Comparison of ENCODE assay signal across 9 mouse cellular contexts in genomic region chr4:151138135-151138534, GRCm38 (mm10). TPM values are rescaled to one million over a fixed set of nuclear protein-coding genes. Genes with fewer than 3 reads are reported as not detected.
A peak's percentile ranks its signal among the peaks of the same experiment; 100 is the strongest.
DNase-seq lines count a peak whose midpoint lies in the region; ATAC-seq and TF ChIP-seq lines count a peak whose summit lies in the region.
"Had no signal": no experiment of that assay in that cellular context is flagged by ENCODE, and none has a peak within 500 bp of the region (broad histone marks: within the 10 kb centered on the region; RNA-seq: fewer than 3 reads in every experiment).

No protein-coding gene starts in this region.

- H3K27me3 ChIP-seq in heart, embryonic 15.5 days = peaks cover 15% of the 10 kb centered on the region; the same call in 1 of the 2 replicates
- H3K27me3 ChIP-seq in ES-Bruce4 (ENCODE audit: control insufficient read depth, insufficient read depth, low read length, poor library complexity, severe bottlenecking) = no peaks in the 10 kb centered on the region
- peaks cover 14% of the 10 kb centered on the region for H3K27me3 ChIP-seq in intestine, embryonic 16.5 days (replicated peaks; ENCODE audit: control insufficient read depth, insufficient read depth, low read length)

- peak; percentile 70; the same call in 1 of the 2 replicates for TF ChIP-seq EP300 in ES-Bruce4 (IDR thresholded peaks at IDR 0.05; ENCODE audit: insufficient read depth, low read depth, low read length)

- no peak for TF ChIP-seq CTCF in ES-Bruce4 (IDR thresholded peaks at IDR 0.05; ENCODE audit: low read depth, low read length)

- H3K4me1 ChIP-seq in heart, embryonic 15.5 days (replicated peaks) = peaks cover 43% of the 10 kb centered on the region
- H3K4me1 ChIP-seq in ES-Bruce4 (ENCODE audit: control insufficient read depth, insufficient read depth, low read length) = peaks cover 10% of the 10 kb centered on the region
- H3K4me1 ChIP-seq in intestine, embryonic 16.5 days (ENCODE audit: control insufficient read depth, insufficient read depth, low read length) = peaks cover 17% of the 10 kb centered on the region

- DNase-seq in heart, adult 8-10 months (ENCODE audit: low spot score) = no peak
- peak; percentile 56 to 71 for DNase-seq in cerebellum, postnatal 10 days
- no peak for DNase-seq in adipocyte (ENCODE audit: low spot score)
- DNase-seq in T-cell, adult 2 months (ENCODE audit: low spot score) = no peak
- DNase-seq in frontal cortex, adult 2 months (ENCODE audit: extremely low spot score in 1 of 2, low spot score in 1 of 2) = no peak

- ATAC-seq in heart, embryonic 15.5 days (replicated peaks; ENCODE audit: insufficient number of reproducible peaks, insufficient read depth, low FRiP score, low read depth) = no peak
- ATAC-seq in intestine, embryonic 16.5 days = peak; percentile 39; the same call in 1 of the 2 replicates

- H3K4me2 ChIP-seq in heart, embryonic 15.5 days = peak overlapping the region; percentile 23; the same call in 1 of the 2 replicates
- H3K4me2 ChIP-seq in intestine, embryonic 16.5 days (ENCODE audit: low read depth, low read length) = no peak overlapping the region
- H3K4me2 ChIP-seq: limb, embryonic 12.5 days had no signal

- no peaks in the 10 kb centered on the region for H3K9me3 ChIP-seq in heart, embryonic 15.5 days (replicated peaks)
- H3K9me3 ChIP-seq in ES-Bruce4 (replicated peaks; ENCODE audit: control insufficient read depth, insufficient read depth, low read length, poor library complexity, severe bottlenecking) = no peaks in the 10 kb centered on the region
- H3K9me3 ChIP-seq in intestine, embryonic 16.5 days (ENCODE audit: control insufficient read depth, low read length) = no peaks in the 10 kb centered on the region
- H3K9me3 ChIP-seq: limb, embryonic 12.5 days had no signal

- no peak for TF ChIP-seq POLR2A in ES-Bruce4 (IDR thresholded peaks at IDR 0.05; ENCODE audit: insufficient read depth, low read length)

- no peaks in the 10 kb centered on the region for H3K36me3 ChIP-seq in heart, embryonic 15.5 days
- H3K36me3 ChIP-seq in ES-Bruce4 (ENCODE audit: control insufficient read depth, insufficient read depth, low read length, poor library complexity, severe bottlenecking) = no peaks in the 10 kb centered on the region
- H3K36me3 ChIP-seq in intestine, embryonic 16.5 days (ENCODE audit: control insufficient read depth, insufficient read depth, low read length) = no peaks in the 10 kb centered on the region
- H3K36me3 ChIP-seq: limb, embryonic 12.5 days had no signal

- peak overlapping the region; percentile 53 for H3K27ac ChIP-seq in heart, embryonic 15.5 days
- no peak overlapping the region for H3K27ac ChIP-seq in ES-Bruce4 (ENCODE audit: insufficient read depth, low read length)
- H3K27ac ChIP-seq in intestine, embryonic 16.5 days (ENCODE audit: low read length) = no peak overlapping the region
- H3K27ac ChIP-seq: limb, embryonic 12.5 days had no signal

- H3K9ac ChIP-seq in heart, embryonic 15.5 days = peak overlapping the region; percentile 11; the same call in 1 of the 2 replicates
- H3K9ac ChIP-seq in ES-Bruce4 (ENCODE audit: low read depth, poor library complexity, severe bottlenecking) = no peak overlapping the region
- H3K9ac ChIP-seq in intestine, embryonic 16.5 days (ENCODE audit: low read depth, low read length) = no peak overlapping the region
- H3K9ac ChIP-seq: limb, embryonic 12.5 days had no signal

- H3K4me3 ChIP-seq in heart, embryonic 15.5 days = no peak overlapping the region
- no peak overlapping the region for H3K4me3 ChIP-seq in ES-Bruce4 (ENCODE audit: low read depth, low read length)
- no peak overlapping the region for H3K4me3 ChIP-seq in intestine, embryonic 16.5 days (ENCODE audit: low read length)
- H3K4me3 ChIP-seq: limb, embryonic 12.5 days had no signal

- 13% methylated on average over 10 of the region's 10 CpGs for WGBS in heart, embryonic 15.5 days
- WGBS in intestine, embryonic 16.5 days = 12% methylated on average over 10 of the region's 10 CpGs

RNA-seq across cellular contexts. Expression of gene Gm13090, which starts 48.8 kb away (rescaled TPM):
- polyA plus RNA-seq in heart, embryonic 15.5 days (2015; fragmentation: Nextera tagmentation; extraction: Ambion mirVana) = not detected in 2 replicates
- under 1 TPM in 2 of 4 experiments, not detected in 2; 0.37 to 0.44 TPM for total RNA-seq in heart, adult 8-10 months (2022)
- not detected in 2 replicates for polyA plus RNA-seq in ES-Bruce4 (2011; ENCODE audit: insufficient read depth, insufficient read length, low read depth, missing spikeins)
- not detected in 2 replicates for polyA plus RNA-seq in intestine, embryonic 16.5 days (2015; fragmentation: Nextera tagmentation; extraction: Ambion mirVana)
- polyA plus RNA-seq in frontal cortex, adult 2 months (2012; rRNA removed) = not detected in 2 replicates
- polyA plus RNA-seq: limb, embryonic 12.5 days had no signal

Comparison
In these comparisons a context has a peak if more than half of its experiments do, and no peak if none do; other contexts are left out.
1. DNase-seq: peak in cerebellum, postnatal 10 days (2 of 2); none in heart, adult 8-10 months (single experiment), adipocyte (single experiment), T-cell, adult 2 months (single experiment) and frontal cortex, adult 2 months (0 of 2).